Mouse (Mus musculus): ENCODE results near the gene Polk.

The Polk gene

DNA sequence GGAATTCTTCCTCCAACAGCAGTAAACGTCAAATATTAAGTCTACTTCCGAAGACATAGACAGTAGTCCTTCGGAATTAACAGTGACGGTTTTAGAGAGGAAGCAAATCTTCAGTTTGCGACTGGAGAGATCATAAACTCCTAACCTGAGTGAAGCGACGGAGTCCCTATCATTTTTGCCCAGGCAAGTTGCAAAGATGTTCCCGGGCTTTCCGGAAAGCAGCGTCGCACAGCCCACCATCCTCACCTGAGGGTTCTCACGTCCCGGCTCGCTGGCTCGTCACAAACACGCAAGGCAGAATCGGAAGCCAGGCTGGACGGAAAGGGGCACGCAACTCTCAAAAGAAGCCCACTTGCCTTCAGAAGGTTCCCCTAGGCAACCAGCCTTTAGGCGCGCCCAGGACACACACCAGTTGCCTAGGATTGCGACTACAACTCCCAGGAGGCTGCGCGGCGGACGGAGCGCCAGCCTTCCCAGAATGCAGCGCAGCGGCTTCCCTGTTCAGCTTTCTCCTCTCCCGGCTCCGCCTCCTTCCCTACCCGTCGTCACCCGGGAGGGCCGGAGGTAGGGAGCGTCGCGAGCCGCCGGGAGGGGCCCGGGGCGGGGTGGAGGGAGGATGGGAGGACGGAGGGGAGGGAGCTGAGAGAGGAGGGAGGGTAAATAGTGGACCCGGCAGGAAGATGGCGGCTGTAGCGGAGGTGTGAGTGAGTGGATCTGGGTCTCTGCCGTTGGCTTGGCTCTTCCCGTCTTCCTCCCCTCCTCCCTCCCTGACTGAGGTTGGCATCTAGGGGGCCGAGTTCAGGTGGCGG is at the start of gene Polk, which contains the start of gene Col4a3bp:
Polk (minus strand) TSS at position 499 of the 809 bp plus-strand sequence.
Col4a3bp (plus strand) TSS at position 538 of the 809 bp plus-strand sequence.
- DNase-seq (ENCODE audit: low spot score in 2 of 2): peak; percentile 92 to 94

DNA sequence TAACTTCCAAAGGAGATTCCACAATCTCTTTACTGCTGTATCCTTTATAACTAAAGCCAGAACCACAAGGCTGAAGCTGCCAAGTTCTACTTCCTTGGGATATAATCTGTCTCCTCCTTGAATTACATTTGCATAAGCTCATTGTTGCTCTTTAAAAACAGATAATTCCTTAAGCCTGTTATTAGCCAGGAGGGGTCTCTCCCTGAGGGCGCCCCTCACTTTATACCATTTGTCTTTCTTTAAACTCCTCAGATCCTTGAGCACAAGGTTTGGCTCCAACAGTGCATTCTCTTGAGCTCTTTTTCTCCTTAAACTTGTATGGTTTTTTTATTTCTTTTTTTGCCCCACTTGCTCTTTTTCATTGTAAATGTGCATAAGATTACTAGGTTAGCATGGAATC is 46.3 kb upstream of the Polk start:
- no peak for DNase-seq (ENCODE audit: low spot score in 2 of 2)

GRCm38 (mm10) chr13:96586540-96586939 is 44.2 kb upstream of the Polk start:
- no peak for DNase-seq (ENCODE audit: low spot score in 2 of 2)

DNA sequence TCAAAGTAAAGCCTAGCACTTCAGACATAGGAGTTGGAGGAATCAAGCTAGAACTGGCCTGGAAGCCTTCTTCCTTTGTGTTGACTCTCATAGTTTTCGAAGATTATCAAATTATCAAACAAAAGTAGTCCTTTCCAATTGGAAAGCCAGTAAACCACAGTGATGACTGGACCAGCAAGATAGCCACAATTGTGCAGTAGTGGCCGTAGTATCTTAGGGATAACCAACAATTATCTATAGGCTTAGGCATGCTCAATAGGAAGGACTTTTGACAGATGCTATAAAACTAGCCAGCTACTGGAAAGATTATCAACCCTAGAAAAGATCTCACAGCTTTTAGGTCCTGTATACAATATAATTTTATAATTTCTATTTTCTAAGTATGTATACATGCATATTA is 41.8 kb upstream of the Polk start:
- DNase-seq (ENCODE audit: low spot score in 2 of 2): no peak

DNA sequence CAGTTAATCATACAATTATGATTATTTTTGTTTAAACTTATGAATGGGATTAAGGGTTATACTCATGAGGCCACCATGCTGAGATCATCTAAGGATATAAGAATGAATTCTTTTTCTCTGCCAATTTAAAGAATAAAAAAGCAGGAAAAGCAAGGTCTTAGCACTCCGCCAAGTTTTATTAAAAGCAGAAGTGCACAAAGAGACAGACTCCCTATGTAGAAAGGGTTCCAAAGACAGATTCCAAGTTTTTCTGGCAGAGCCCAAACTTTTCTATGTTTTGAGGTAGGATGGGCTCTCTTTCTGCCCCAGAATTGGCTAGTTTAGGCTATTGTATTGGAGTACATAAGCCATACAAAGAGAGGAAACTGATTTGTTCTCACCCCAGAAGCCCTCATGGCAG is 37.6 kb upstream of the Polk start:
- no peak for DNase-seq (ENCODE audit: low spot score in 2 of 2)

- no peak for DNase-seq (ENCODE audit: low spot score in 2 of 2)
Measured at GRCm38 (mm10) chr13:96579104-96579503, 36.7 kb upstream of the Polk start.

- no peak for DNase-seq (ENCODE audit: low spot score in 2 of 2)
Measured at GRCm38 (mm10) chr13:96574170-96574569, 31.8 kb upstream of the Polk start.

GRCm38 (mm10) chr13:96571016-96571361 is 28.6 kb upstream of the Polk start:
- DNase-seq (ENCODE audit: low spot score in 2 of 2): no peak

- DNase-seq (ENCODE audit: low spot score in 2 of 2): no peak
Measured at GRCm38 (mm10) chr13:96570313-96571015, 28.1 kb upstream of the Polk start.

DNA sequence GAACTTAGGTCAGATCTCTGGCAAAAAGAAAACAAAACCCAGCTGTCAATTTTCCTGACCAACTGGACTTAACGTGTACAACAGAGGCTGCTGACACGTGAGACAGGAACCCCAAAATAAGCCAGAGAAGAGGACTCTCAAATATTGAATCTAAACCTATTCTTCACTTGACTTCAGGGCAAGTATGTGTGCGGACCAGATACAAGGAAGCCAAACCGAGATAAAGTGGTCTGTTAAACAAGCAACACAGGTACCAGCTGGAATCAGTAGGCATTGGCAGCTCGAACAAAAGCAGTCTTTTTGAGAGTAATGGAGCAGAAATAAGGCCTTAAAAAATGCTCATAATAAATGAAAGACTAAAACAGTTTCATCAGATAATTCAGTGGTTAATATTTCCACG is 25.6 kb upstream of the Polk start:
- no peak for DNase-seq (ENCODE audit: low spot score in 2 of 2)

DNA sequence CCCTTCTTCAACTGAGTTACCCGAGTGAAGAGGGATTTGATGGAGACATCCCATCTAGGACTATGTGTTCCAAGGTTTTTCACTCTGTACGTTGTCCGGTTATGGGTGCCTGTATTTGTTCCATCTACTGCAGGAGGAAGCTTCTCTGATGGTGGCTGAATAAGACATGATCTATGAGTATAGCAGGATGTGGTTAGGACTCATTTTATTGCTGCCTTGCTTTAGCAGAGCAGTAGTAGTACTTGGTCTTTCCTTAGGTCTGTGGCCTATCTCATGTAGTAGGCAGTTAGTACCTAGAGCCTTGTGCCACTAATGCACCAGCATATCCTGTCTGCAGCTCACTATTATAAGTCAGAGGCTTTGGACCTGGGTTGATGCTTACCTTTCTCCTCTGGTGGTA is 12.7 kb upstream of the Polk start:
- DNase-seq (ENCODE audit: low spot score in 2 of 2): no peak

DNA sequence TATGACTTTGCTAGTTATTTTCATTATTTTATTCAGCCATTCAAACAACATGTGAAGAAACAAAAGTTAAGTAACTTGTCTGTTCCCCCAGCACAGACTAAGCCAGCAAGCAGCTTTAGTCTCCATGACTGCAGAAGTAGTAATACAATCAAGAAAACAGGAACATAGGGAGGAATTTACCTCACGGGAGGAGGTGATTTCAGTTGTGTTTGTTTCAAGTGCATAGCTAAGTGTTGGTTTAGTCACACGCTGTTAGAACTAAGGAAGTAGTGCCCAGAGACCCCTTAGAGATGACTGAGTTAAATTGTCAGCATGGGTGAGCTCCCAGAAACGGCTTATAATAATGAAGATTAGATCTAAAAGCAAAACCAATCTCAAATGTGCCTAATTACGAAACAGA is 5.6 kb upstream of the Polk start:
- DNase-seq (ENCODE audit: low spot score in 2 of 2): no peak

DNA sequence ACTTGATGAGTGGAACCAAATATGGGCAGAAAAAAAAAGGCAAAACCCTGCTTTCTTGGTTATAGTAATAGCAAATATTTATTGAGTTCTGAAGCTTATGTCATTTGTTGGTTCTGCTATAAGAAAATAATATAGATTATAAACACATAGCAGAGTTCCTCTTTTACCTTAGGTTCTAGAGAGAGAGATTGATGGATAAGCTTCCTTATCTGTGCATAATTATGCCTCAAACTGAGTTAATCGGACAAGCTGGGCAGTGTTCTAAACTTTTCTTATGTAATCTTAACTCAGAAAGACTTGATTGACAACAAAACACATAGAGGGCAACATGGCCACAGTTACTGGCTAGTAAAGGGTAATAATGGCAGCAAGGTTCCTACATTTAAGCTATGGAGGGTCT is 4.9 kb upstream of the Polk start:
- no peak for DNase-seq (ENCODE audit: low spot score in 2 of 2)

- DNase-seq (ENCODE audit: low spot score in 2 of 2): no peak
Measured at GRCm38 (mm10) chr13:96544506-96544905, 2.1 kb upstream of the Polk start.

DNA sequence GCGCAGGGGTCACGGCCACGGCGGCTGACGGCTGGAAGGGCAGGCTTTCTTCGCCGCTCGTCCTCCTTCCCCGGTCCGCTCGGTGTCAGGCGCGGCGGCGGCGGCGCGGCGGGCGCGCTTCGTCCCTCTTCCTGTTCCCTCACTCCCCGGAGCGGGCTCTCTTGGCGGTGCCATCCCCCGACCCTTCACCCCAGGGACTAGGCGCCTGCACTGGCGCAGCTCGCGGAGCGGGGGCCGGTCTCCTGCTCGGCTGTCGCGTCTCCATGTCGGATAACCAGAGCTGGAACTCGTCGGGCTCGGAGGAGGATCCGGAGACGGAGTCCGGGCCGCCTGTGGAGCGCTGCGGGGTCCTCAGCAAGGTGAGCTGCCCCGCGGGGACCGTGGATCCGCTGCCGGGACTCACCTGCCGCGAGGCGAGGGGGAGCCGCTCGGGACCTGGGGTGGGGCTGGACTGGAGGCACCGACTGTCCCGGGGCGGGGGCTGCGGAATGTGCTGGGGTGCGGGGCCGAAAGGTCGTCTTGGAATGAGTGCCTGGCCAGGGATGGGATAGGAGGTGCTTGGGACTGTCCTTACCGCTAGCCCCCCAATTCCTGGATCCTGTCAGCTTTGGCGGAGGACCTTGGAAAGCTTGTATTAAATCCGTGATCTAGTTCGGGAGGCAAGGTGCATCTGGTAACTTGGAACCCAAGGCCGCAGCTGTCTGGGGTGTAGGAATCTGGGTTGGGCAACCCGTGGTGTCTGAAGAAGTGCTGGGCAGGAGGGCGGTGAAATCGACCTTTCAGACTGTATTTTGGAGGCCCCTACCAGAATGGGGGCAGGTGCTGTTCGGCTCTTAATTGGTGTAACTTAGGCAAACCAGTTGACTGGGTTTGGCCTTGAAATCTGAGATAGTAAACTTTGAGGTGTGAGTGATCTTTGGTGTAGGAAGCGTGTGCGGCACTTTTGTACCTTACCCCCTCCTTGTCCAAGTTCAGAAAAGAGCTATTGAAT is 817 bp upstream of the Polk start:
- DNase-seq (ENCODE audit: low spot score in 2 of 2): peak in 1 of 2 experiments; percentile 42

- no peak for DNase-seq (ENCODE audit: low spot score in 2 of 2)
Measured at GRCm38 (mm10) chr13:96541381-96541780, 998 bp downstream of the Polk start.

DNA sequence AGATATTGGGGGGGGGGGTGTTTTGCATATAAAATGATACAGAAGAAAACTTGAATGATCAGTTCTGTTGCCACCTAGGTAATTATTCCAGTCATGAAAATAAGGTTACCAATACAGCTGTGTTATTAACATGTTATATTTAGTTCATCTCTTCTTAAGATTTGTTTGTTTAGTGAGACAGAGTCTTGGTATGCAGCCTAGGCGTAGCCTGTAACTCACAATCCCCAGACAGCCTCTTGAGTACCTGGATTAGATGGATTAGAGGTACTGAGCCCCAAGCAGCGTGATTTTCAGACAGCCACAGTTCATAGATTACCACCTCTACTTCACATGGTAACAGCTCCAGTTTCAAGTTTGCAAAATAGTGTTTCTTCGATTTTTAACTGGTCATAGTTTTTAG is 4.3 kb downstream of the Polk start:
- DNase-seq (ENCODE audit: low spot score in 2 of 2): no peak

DNA sequence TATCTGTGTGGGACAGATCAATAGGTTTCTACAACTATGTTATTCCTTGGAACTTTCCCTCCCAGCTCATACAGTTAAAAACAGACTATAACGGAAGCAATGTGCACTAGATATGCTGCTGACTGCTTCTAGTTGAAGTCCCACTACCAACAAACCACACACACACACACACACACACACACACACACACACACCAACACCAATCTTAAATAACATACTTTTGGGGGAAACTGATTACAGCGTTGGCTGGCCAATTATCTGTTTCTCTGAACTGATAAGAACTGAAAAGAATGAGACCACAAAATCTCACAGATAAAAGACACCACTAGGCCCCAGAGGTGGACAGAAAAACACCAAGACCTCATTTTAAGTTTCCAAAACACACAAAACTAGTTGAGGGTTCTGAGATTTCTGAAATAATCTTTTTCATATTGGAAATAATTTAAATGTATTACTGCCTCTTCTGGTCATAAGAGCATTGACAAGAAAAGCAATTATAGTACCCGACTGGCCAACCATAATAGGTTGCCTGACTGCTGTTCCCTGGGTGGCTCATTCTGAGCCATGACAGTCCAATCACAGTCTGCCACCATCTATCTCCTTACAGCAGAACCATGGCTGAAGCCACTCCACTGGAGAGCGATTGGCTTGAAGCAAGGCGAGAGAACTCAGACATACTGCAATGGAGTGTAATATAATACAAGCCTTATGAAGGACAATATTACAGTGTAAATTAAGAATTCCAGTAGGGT is 5.4 kb downstream of the Polk start:
- DNase-seq (ENCODE audit: low spot score in 2 of 2): no peak

DNA sequence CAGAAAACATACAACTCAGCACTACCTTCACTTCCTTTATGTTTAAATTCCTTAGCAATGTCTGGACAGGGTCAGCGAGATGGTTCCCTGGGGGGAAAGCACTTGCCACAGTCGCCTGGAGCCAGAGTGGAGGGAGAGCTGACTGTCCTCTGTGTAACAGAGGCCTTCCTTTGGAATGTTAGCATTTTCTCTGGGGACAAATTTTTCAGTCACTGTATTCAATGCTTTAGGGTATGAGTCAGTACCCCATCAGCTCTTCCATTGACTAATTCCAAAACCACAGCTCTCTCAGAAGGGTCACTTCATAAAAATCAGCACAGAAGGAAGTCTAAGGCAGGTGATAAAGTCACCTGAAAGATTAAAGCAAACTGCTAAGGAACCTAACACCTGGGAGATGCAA is 8.6 kb downstream of the Polk start:
- no peak for DNase-seq (ENCODE audit: low spot score in 2 of 2)

DNA sequence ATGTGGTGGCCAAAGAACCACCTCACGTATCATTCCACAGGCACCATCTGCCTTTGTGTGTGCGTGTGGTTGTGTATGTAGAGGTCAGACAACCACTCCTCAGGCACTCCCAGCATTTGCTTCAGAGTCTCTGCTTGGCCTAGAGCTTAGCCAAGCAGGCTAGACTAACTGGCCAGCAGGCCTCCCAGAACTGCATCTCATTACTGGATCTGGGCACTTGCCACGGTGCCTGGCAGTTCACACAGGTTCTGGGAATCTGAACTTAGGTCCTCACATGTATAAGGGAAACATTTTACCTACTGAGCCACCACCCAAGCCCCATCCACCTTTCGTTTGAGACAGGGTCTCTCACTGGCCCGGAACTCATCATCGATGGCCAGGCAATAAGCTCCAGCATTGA is 10.2 kb downstream of the Polk start:
- no peak for DNase-seq (ENCODE audit: low spot score in 2 of 2)

GRCm38 (mm10) chr13:96530064-96530463 is 12.3 kb downstream of the Polk start:
- no peak for DNase-seq (ENCODE audit: low spot score in 2 of 2)
